Mouse (Mus musculus) lung, embryonic 16.5 days (tissue): ENCODE data around the gene Tubb3. TPM values are rescaled to one million over a fixed set of nuclear protein-coding genes. Genes with fewer than 3 reads are reported as not detected.

Experiments
- ATAC-seq: fragments of 200-750 bp; cut with Nextera tagmentation; 2 replicates; pipeline ENCODE4 v1.8.0; 2017; ENCODE audit warnings: low read depth, mild to moderate bottlenecking, moderate library complexity
- H3K27ac ChIP-seq: fragments of 300-500 bp; sonication (generic); 2 replicates; pipeline ENCODE4 v1.5.1; 2014; ENCODE audit warnings: mild to moderate bottlenecking, control low read depth, low read length
- H3K27me3 ChIP-seq: fragments of 300-500 bp; sonication (generic); 2 replicates; pipeline ENCODE4 v1.6.1; 2014; ENCODE audit warnings: low read depth, low read length, mixed read lengths; ENCODE audit not compliant: control insufficient read depth, insufficient read depth
- H3K36me3 ChIP-seq: fragments of 300-500 bp; sonication (generic); 2 replicates; pipeline ENCODE4 v1.6.1; 2014; ENCODE audit warnings: low read length; ENCODE audit not compliant: control insufficient read depth, insufficient read depth
- H3K4me1 ChIP-seq: fragments of 300-500 bp; sonication (generic); replicated peaks from 2 replicates; pipeline ENCODE4 v1.6.1; 2014; ENCODE audit warnings: low read length, mixed read lengths; ENCODE audit not compliant: control insufficient read depth, insufficient read depth
- H3K4me2 ChIP-seq: fragments of 300-500 bp; sonication (generic); 2 replicates; pipeline ENCODE4 v1.6.1; 2014; ENCODE audit warnings: low read depth, low read length, control low read depth
- H3K4me3 ChIP-seq: fragments of 300-500 bp; sonication (generic); 2 replicates; pipeline ENCODE4 v1.5.1; 2014; ENCODE audit warnings: mild to moderate bottlenecking, low read length, control low read depth
- H3K9ac ChIP-seq: fragments of 300-500 bp; sonication (generic); 2 replicates; pipeline ENCODE4 v1.6.1; 2014; ENCODE audit warnings: low read length, control low read depth
- H3K9me3 ChIP-seq: fragments of 300-500 bp; sonication (generic); 2 replicates; pipeline ENCODE4 v1.6.1; 2016; ENCODE audit warnings: low read length; ENCODE audit not compliant: control insufficient read depth
- WGBS: fragments of 180-500 bp; shearing (Covaris S2); extraction: QIAGEN DNeasy Blood & Tissue Kit; methylation state at CpG from one replicate; pipeline ENCODE4 v1.1.7; 2014; 5-methylcytosine and 5-hydroxymethylcytosine counted together
- polyA plus RNA-seq: library from polyadenylated mRNA; unstranded; fragments of >200 nt; fragmentation: Nextera tagmentation; extraction: Ambion mirVana; gene quantifications from 2 replicates; pipeline ENCODE4 v1.2.1, GENCODE M21; 2015

Gene Tubb3
- 5.8 and 11.0 TPM in 2 replicates for polyA plus RNA-seq

DNA sequence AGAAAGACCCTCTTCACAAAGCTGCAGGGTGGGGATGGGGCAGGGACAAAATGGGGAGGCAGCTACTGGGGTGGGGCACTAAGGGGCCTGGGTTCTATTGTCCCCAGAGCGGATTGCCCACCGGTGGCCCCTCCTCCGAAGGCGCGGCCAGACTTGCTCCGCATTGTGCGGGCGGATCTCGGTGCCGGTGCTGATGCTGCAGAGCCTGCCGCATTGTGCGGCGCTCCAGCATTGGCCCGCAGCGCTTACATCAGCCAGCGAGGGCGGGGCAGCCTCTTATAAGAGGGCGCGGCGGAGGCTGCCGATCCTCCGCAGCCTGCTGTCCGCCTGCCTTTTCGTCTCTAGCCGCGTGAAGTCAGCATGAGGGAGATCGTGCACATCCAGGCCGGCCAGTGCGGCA, at the start of gene Tubb3:
Gene Tubb3 (plus strand): TSS at position 179 of the 400 bp plus-strand sequence.
- H3K4me2 ChIP-seq, result peak within 1 kb of the TSS; percentile 38
- ATAC-seq, result peak; percentile 55
- no peaks in the 10 kb centered on the region for H3K4me1 ChIP-seq
- WGBS, result under 1% methylated on average over 28 of the region's 29 CpGs
- H3K9ac ChIP-seq, result no peak within 1 kb of the TSS
- peak within 1 kb of the TSS; percentile 16 for H3K4me3 ChIP-seq
- H3K9me3 ChIP-seq, result no peaks in the 10 kb centered on the region
- peaks cover 53% of the 10 kb centered on the region for H3K27me3 ChIP-seq
- H3K27ac ChIP-seq, result no peak within 1 kb of the TSS
- H3K36me3 ChIP-seq, result no peaks in the 10 kb centered on the region

DNA sequence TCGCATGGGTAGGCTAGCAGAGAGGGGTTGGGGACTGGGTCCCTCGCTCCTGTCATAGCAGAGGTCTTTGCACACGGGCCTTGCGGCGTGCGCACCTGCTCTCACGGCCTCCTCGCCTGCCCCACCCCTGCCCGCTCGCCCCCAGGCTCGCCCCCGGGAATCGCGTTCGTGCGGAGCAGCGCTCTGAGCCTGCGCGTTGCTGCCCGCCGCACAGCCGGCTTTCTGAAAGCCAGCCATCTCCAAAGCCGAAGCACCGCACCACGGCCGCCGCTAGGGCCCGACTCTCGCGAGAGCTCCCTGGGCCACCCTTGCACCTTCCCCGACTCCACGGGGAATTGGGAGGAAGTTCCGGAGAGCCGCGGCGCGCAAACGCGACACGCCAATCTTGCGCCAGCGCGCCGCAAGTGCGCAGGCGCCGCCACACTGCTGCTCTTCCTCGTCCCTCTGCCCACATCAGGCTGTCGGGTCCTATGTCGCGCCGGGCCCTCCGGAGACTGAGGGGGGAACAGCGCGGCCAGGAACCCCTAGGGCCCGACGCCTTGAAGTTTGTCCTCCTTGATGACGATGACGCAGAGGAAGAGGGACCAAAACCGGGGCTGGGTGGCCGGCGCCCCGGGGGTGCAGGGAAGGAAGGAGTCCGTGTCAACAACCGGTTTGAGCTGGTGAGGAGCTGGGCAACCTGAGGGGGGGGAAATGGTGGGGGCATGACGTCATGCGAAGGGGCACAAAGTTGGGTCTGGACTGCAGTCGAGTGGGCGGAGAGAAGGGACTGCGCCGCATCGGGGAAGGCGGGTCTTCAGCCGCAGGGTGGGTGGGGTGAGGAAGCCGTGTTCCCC, 37.6 kb upstream of the Tubb3 start, which contains the start of gene Tcf25:
Gene Tcf25 (plus strand): TSS at position 351 of the 836 bp plus-strand sequence.
- Histone ChIP-seq H3K4me1 (peaks cover 6% of the 10 kb centered on the region), H3K4me2 (peak within 1 kb of the TSS; percentile 79), H3K4me3 (peak within 1 kb of the TSS; percentile 96), H3K27ac (peak within 1 kb of the TSS; percentile 98), H3K36me3 (peaks cover 5% of the 10 kb centered on the region; the same call in 1 of the 2 replicates), H3K9ac (peak within 1 kb of the TSS; percentile 93), H3K27me3 (no peaks in the 10 kb centered on the region), H3K9me3 (no peaks in the 10 kb centered on the region)
- under 1% methylated on average over 72 of the region's 75 CpGs for WGBS
- ATAC-seq, result peak; percentile 93

GRCm38 (mm10) chr8:123374239-123374578, 37.0 kb upstream of the Tubb3 start:
- ATAC-seq, result peak; percentile 89
- Histone ChIP-seq H3K27ac (peak overlapping the region; percentile 98), H3K4me2 (peak overlapping the region; percentile 79), H3K36me3 (peaks cover 5% of the 10 kb centered on the region; the same call in 1 of the 2 replicates), H3K9ac (peak overlapping the region; percentile 93), H3K27me3 (no peaks in the 10 kb centered on the region), H3K9me3 (no peaks in the 10 kb centered on the region), H3K4me1 (peaks cover 6% of the 10 kb centered on the region), H3K4me3 (peak overlapping the region; percentile 96)
- WGBS, result under 1% methylated on average over 20 of the region's 20 CpGs

- Histone ChIP-seq H3K4me3 (no peak overlapping the region), H3K4me2 (no peak overlapping the region), H3K4me1 (peaks cover 6% of the 10 kb centered on the region), H3K9me3 (no peaks in the 10 kb centered on the region), H3K27me3 (no peaks in the 10 kb centered on the region), H3K27ac (no peak overlapping the region), H3K9ac (no peak overlapping the region), H3K36me3 (peaks cover 5% of the 10 kb centered on the region; the same call in 1 of the 2 replicates)
- ATAC-seq, result no peak
- 88% methylated on average over 10 of the region's 10 CpGs for WGBS
Measured at GRCm38 (mm10) chr8:123375701-123376100, 35.5 kb upstream of the Tubb3 start.

DNA sequence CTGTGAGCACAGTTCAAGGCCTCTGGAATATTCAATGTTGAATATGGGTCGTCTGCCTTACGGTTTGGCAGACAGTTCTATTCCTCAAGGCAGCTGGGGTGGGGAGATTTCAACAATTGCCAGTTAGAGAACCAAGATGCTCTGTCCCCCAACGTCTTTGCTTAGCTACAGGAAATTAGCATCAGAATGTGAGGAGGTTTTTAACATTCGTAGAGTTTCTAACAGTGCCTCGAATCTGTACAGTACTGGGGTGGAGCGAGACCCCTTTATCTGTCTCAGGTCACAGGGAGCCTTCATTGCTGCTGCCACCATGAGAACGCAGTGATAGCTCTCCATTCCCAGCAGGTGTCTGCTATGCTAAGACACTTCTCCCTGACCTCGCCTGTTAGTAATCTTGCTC, 35.1 kb upstream of the Tubb3 start:
- Histone ChIP-seq H3K9ac (no peak overlapping the region), H3K36me3 (peaks cover 5% of the 10 kb centered on the region; the same call in 1 of the 2 replicates), H3K27me3 (no peaks in the 10 kb centered on the region), H3K4me1 (peaks cover 6% of the 10 kb centered on the region), H3K4me2 (no peak overlapping the region), H3K9me3 (no peaks in the 10 kb centered on the region), H3K4me3 (no peak overlapping the region), H3K27ac (no peak overlapping the region)
- no peak for ATAC-seq
- WGBS, result 75% methylated on average over 8 of the region's 8 CpGs

- H3K36me3 ChIP-seq, result peaks cover 35% of the 10 kb centered on the region
- 95% methylated on average over 4 of the region's 4 CpGs for WGBS
Measured at GRCm38 (mm10) chr8:123381711-123382110, 29.5 kb upstream of the Tubb3 start.

DNA sequence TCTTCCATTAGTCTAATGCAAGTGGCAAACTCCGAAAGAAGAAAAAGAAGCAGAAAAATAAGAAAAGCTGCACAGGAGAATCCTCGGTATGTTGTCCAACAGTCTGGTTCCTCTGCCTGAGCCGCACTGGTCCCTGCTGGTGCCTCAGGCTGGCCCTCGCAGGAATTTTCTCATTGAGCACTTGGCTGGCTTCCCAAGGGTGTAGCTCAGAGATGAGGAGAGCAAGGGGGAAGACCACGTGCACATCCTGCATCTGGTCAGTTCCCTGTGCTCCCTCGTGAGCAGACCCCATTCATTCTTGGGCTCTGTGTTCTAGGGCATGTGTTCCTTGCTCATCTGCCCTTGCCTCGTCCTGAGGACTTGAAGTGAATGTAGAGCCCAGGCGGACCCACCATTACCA, 28.7 kb upstream of the Tubb3 start:
- WGBS, result 78% methylated on average over 8 of the region's 8 CpGs
- no peak overlapping the region for H3K9ac ChIP-seq
- H3K4me2 ChIP-seq, result no peak overlapping the region
- no peaks in the 10 kb centered on the region for H3K27me3 ChIP-seq
- ATAC-seq, result no peak
- H3K27ac ChIP-seq, result no peak overlapping the region
- no peaks in the 10 kb centered on the region for H3K9me3 ChIP-seq
- peaks cover 40% of the 10 kb centered on the region for H3K36me3 ChIP-seq
- no peak overlapping the region for H3K4me3 ChIP-seq
- H3K4me1 ChIP-seq, result no peaks in the 10 kb centered on the region

More at GRCm38 (mm10) chr8:123381711-123382110, 29.5 kb upstream of the Tubb3 start:
- Histone ChIP-seq H3K9ac (no peak overlapping the region), H3K4me2 (no peak overlapping the region), H3K9me3 (no peaks in the 10 kb centered on the region), H3K4me3 (no peak overlapping the region), H3K27me3 (no peaks in the 10 kb centered on the region), H3K27ac (no peak overlapping the region), H3K4me1 (no peaks in the 10 kb centered on the region)
- ATAC-seq, result no peak

DNA sequence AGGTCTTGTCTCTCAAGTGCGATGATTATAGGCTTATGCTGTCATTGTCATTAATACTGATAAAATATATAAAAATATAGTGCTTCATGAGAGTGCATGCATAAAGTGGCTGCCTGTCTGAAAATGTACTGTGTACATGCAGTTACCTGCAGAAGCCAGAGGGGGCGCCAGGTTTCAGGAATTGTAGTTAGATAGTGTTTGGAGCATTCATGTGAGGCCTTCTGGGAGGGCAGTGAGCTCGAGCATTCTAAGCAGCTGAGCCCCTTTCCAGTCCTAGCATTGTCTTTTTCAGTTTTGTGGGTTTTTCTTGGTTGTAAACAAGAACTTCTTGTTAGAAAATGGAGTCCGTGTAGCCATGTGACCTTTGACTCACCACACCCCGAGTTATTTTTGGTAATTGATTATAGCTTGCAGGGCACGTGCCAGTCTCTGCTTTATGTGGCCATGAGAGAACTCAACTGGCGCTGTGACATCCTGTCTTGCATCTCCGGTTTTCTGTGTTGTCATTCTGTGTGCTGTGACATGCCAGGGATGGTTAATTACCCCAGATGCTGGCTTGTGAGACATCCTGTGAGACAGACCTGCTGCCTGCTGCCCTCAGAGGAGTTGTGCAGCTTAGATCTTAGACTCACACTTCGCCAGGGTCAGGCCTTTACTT, 26.2 kb upstream of the Tubb3 start:
- Histone ChIP-seq H3K27me3 (no peaks in the 10 kb centered on the region), H3K4me2 (no peak overlapping the region), H3K9me3 (no peaks in the 10 kb centered on the region), H3K36me3 (peaks cover 43% of the 10 kb centered on the region), H3K9ac (no peak overlapping the region), H3K4me1 (no peaks in the 10 kb centered on the region), H3K27ac (no peak overlapping the region), H3K4me3 (no peak overlapping the region)
- ATAC-seq, result no peak
- WGBS, result 58% methylated on average over 9 of the region's 9 CpGs

- ATAC-seq, result no peak
- Histone ChIP-seq H3K27me3 (no peaks in the 10 kb centered on the region), H3K9me3 (no peaks in the 10 kb centered on the region), H3K4me3 (no peak overlapping the region), H3K4me1 (no peaks in the 10 kb centered on the region), H3K27ac (no peak overlapping the region), H3K4me2 (no peak overlapping the region), H3K9ac (no peak overlapping the region), H3K36me3 (peaks cover 50% of the 10 kb centered on the region)
- WGBS, result 72% methylated on average over 3 of the region's 3 CpGs
Measured at GRCm38 (mm10) chr8:123387041-123387440, 24.2 kb upstream of the Tubb3 start.
